Mouse (Mus musculus) right cerebral cortex, adult 2 months (tissue): ENCODE measurements around the gene Btnl6.
"Not testable (repeated sequence)": the region's sequence is repeated elsewhere in the genome, so short reads cannot be mapped to it uniquely, and the experiment has no call there.

Source experiments
- DNase-seq, 2 experiments: peaks; one replicate each; pipeline ENCODE4 v3.0.0; 2021 to 2022; ENCODE audit warnings: low spot score in 2 of 2

Gene Btnl6

GRCm38 (mm10) chr17:34517252-34517651, at the start of gene Btnl6:
Gene Btnl6 (minus strand): TSS chr17:34517352.
- DNase-seq: no peak

- DNase-seq: no peak
Observed at GRCm38 (mm10) chr17:34564796-34565195, 47.6 kb upstream of the Btnl6 start.

DNA sequence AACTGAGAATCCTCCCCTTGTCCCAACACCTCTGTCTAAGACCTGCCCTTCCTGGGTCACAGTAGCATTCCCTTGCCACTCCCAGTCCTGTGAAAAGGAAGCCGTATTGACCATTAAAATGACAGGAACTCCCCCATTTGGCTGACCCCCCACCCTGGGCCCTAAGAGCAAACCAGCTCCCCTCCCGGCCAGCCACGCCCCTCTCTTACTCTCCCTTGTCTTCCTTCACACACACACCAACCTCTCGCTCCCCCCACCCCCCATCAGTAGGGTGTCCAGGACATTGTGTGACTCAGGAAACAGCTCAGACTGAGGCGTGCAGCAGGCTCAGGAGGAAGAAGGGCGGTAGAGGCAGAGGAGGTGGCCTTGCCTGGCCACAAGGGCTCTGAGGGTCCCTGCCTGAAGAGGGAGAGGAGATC, 46.9 kb upstream of the Btnl6 start, which contains the start of gene Notch4:
TSS of gene Notch4 (plus strand) at position 266 of the 419 bp plus-strand sequence.
- no peak for DNase-seq

- DNase-seq: no peak
Observed at GRCm38 (mm10) chr17:34563354-34563753, 46.2 kb upstream of the Btnl6 start.

GRCm38 (mm10) chr17:34562595-34562994, 45.4 kb upstream of the Btnl6 start:
- no peak for DNase-seq

GRCm38 (mm10) chr17:34561200-34561599, 44.0 kb upstream of the Btnl6 start:
- DNase-seq: no peak

DNA sequence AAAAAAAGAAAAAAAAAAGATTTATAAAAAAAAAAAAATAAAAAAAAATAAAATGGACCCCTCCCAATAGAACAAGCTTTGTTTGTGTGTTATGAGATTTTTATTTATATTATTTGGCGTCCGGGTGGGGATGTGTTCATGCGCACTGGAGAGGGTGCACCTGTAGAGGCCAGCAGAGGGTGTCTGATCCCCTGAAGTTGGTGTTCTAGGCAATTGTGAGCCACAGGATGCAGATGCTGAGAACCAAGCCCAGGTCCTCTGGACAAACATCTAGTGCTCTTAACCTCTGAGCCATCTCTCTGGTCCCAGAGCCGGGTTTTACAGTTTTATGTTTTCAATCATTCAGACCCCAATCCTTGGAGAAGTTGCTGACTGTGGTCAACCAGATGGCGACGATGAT, 43.3 kb upstream of the Btnl6 start:
- no peak for DNase-seq

DNA sequence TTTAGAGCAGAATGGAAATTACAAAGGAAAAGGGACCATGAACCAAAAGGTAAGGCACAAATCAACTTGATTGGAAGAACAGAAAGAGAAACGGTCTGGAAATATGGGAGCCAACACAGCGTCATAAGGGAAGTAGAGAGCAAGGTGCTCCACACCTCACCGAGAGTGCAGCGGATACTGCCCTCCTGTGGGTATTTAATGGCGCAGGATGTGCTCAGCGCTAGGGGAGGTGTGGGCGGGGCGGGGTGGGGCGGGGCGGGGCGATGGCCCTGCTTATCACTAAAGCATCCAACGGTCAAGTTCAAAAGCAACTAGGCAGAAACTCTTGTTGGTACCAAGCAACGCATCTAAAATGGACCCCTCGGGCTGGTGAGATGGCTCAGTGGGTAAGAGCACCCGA, 42.7 kb upstream of the Btnl6 start:
- DNase-seq: no peak

GRCm38 (mm10) chr17:34559116-34559515, 42.0 kb upstream of the Btnl6 start:
- no peak for DNase-seq

GRCm38 (mm10) chr17:34557411-34557810, 40.3 kb upstream of the Btnl6 start:
- no peak for DNase-seq

- no peak for DNase-seq
Observed at GRCm38 (mm10) chr17:34556406-34556805, 39.3 kb upstream of the Btnl6 start.

- DNase-seq: peak; percentile 78
Observed at GRCm38 (mm10) chr17:34555483-34555882, 38.3 kb upstream of the Btnl6 start.

GRCm38 (mm10) chr17:34549843-34550242, 32.7 kb upstream of the Btnl6 start:
- DNase-seq: no peak

GRCm38 (mm10) chr17:34549156-34549555, 32.0 kb upstream of the Btnl6 start:
- DNase-seq: no peak

DNA sequence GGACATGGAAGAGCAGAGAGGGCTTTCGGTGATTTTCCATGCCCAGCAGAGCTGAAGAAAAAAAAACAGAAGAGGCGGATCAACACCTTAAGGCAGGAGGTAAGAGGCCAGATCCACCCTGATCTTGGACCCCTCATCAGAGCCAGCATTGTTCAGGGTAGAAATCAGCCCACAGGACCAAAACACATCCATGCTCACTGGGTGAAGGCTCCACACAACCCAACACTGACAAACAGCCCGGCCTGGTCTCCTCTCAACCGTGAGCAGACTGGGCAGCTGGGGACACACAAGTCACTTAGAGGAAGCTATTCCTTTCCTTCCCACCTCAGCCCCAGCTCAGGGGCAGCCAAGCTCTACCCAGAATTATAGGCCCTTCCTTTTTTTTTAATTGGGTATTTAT, 30.4 kb upstream of the Btnl6 start:
- DNase-seq: no peak

DNA sequence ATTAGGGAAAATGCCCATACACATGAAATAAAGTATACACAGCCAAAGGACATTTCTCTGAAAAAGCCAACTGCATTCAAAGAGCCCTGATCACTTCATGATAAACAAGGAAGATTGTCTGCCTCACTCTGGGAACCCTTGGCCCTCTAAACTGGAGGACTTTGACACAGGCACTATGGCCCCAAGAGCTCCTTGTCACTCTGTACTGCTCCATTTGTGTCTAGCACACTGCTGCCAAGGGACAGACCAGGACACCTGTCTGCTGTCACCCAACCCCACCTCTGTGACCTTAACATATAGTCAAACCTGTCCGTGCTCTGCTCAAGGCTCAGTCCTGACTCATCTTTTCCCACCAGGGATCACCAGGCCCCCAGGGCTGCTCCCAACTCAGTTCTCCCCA, 29.6 kb upstream of the Btnl6 start:
- no peak for DNase-seq

DNA sequence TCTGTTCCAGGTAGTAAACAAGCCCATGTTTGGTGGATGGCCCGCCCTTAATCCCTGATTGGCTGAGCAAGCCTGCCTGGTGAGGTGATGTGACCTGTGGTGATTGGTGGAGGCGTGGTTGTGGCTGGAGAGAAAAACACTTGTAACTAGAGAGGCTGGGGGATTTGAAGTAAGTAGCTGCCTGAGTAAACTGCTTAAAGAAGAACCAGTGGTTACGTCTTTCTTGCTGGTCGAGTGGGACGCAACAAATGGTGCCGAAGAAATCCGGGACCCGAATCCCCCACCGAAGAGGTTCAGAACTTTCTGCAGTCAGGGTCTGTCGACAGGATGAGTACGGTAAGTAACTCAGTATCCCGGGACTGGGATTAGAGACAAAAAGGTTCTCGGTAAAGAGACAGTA, 26.4 kb upstream of the Btnl6 start:
- not testable (repeated sequence) for DNase-seq

GRCm38 (mm10) chr17:34532671-34533070, 15.5 kb upstream of the Btnl6 start:
- no peak for DNase-seq

DNA sequence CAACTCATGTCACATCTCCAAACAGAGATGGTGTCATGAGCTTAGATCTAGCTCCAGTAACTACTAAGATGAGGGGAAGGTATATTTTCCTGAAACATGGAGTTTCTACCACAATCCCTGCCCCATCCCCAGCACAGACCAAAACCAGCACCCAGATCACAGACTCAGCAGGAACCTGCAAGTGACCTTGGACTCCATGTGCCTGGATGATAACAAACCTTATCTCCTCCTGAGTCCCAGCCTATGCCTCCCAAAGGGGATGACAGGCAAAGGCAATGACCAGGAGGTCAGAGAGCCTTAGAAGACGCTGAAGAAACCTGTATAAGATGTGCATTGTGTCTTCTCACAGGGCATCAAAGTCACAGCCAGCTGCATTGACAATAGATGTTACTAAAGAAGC, 1.8 kb upstream of the Btnl6 start:
- no peak for DNase-seq

GRCm38 (mm10) chr17:34518571-34518970, 1.4 kb upstream of the Btnl6 start:
- DNase-seq: not testable (repeated sequence)

GRCm38 (mm10) chr17:34517795-34518194, 643 bp upstream of the Btnl6 start:
- no peak for DNase-seq

DNA sequence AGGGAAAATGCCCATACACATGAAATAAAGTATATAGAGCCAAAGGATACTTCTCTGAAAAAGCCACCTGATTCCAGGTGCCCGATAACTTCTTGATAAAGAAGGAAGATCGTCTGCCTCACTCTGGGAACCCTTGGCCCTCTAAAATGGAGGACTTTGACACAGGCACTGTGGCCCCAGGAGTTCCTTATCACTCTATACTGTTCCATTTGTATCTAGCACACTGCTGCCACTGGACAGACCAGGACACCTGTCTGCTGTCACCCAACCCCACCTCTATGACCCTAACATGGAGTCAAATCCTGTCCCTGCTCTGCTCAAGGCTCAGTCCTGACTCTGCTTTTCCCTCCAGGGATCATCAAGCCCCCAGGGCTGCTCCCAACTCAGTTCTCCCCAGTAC, 638 bp downstream of the Btnl6 start:
- no peak for DNase-seq

GRCm38 (mm10) chr17:34511723-34512122, 5.4 kb downstream of the Btnl6 start:
- not testable (repeated sequence) for DNase-seq

DNA sequence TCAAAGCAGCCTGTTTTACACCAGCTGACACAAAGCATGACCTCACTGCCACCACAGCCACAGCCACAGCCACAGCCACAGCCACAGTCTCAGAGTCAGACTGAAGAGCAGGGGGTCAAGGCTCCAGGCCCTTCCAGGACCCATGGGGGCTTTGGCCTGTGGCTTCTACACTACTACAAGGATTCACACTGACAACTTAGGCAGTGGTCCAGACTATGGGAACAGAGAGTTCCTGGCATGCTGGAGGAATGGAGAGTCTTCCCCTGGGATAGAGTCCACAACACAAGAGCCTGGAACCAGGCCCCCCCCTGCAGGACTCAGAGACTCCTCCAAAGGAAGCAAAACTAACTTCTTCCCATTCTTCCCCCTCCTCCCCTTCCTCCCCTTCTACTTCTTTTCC, 9.6 kb downstream of the Btnl6 start:
- DNase-seq: no peak

DNA sequence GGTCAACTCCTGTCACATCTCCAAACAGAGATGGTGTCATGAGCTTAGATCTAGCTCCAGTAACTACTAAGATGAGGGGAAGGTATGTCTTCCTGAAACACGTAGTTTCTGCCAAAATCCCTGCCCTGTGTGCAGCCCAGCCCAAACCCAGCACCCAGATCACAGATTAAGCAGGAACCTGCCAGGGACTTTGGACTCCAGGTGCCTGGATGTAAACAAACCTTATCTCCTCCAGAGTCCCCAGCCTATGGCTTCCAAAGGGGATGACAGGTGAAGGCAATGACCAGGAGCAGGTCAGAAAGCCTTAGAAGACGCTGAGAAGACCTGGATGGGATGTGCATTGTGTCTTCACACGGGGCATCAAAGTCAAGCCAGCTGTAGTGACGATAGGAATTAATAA, 19.4 kb downstream of the Btnl6 start:
- not testable (repeated sequence) for DNase-seq
